Mouse (Mus musculus) megakaryocyte, embryonic 14.5 days (primary cell): ENCODE measurements around the gene Mxra7.

Source experiments
- FLI1 ChIP-seq: IDR thresholded peaks from 2 replicates; pipeline ENCODE4 v1.6.1; 2012; ENCODE audit warnings: low read length, inconsistent platforms, mixed read lengths
- GATA1 ChIP-seq: IDR thresholded peaks from 3 replicates; pipeline ENCODE4 v1.6.1; 2012; ENCODE audit warnings: mixed read lengths, low read length, inconsistent platforms, borderline replicate concordance

DNA sequence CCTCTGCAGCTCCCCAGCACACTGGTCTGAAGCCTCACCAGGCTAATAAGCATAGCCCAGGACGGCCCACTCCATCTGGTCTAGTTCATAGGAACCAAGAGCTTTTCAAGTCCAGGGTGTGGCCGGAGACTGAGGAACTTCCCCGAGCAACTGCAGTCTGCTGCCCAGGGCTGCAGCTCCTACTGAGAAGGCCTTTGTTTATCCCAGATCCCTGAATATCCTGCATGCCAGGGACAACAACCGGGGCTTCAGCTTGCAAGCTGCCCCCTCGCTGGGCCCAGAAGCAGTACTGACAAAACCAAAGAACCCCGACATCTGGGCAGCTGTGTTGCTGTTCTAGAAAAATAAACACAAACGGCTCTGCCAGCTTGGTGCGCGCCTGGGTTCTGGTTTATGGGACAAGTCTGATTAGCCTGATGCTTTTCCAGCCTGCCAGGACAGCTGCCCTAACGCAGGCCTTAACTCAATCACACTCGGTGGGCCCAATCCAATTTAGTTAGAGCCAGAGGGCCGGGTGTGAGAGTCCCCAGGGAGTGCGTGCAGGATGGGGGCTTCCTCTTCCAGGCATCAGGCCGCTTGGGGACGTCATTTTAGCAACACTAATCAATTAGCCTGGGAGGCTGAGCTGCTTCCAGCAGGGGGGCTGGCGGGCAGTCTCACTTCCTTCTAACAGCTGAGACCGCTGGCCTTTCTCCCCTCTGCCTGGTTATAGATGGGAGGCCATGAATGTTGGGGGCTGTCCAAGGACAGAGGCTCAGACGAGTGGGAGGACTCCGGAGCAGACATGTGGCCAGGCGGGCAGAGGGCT, 13.6 kb downstream of the Mxra7 start:
- TF ChIP-seq GATA1 = no peak
- TF ChIP-seq FLI1 = no peak
